Comparison of ENCODE assay signal across 19 mouse cellular contexts in the genomic region with DNA sequence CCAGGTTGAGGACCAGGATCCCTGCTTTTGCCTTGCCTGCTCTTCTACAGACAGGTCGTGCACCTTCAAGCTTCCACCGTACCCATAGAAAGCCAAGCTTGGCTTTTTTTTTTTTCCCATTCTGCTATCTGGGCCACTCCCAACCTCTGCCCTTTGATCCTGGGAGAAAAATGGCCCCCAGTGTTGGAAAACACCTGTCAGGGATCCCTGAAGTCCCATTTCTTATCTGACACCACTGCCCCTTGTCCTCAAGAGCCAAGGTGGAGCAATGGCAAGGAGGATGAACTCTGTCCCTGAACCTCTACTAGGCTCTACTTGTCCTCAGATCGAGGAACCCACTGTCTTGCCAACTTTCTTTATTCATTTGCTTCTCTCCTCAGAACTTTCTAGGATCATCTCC.
"Had no signal": no experiment of that assay in that cellular context is flagged by ENCODE, and none has a peak within 500 bp of the region (broad histone marks: within the 10 kb centered on the region; RNA-seq: fewer than 3 reads in every experiment).

No protein-coding gene starts in this region.

- H3K4me2 ChIP-seq: lung, embryonic 14.5 days; midbrain, embryonic 12.5 days; neural tube, embryonic 13.5 days; neural tube, embryonic 15.5 days; stomach, embryonic 15.5 days had no signal

- DNase-seq: lung, adult 18-20 months; lung, embryonic 14.5 days; lung, postnatal 10 days; lung, postnatal 4 days; midbrain, embryonic 14.5 days; retina, postnatal 1 day; right cerebral cortex, adult 18-20 months; right cerebral cortex, postnatal 25 days; right cerebral cortex, postnatal 4 days; thymus, adult 2 months; thymus, postnatal 25 days; thymus, postnatal 4 days had no signal

- H3K27me3 ChIP-seq: midbrain, embryonic 12.5 days; neural tube, embryonic 13.5 days; neural tube, embryonic 15.5 days; stomach, embryonic 15.5 days had no signal

- H3K9me3 ChIP-seq: midbrain, embryonic 10.5 days; midbrain, embryonic 12.5 days; neural tube, embryonic 13.5 days; neural tube, embryonic 15.5 days; stomach, embryonic 15.5 days had no signal

- H3K4me1 ChIP-seq: midbrain, embryonic 12.5 days; neural tube, embryonic 13.5 days; neural tube, embryonic 15.5 days had no signal

- H3K9ac ChIP-seq: lung, embryonic 14.5 days; midbrain, embryonic 12.5 days; neural tube, embryonic 13.5 days; neural tube, embryonic 15.5 days; stomach, embryonic 15.5 days had no signal

- H3K4me3 ChIP-seq: midbrain, embryonic 10.5 days; midbrain, embryonic 12.5 days; myocyte; neural tube, embryonic 13.5 days; neural tube, embryonic 15.5 days; stomach, embryonic 15.5 days had no signal

- H3K36me3 ChIP-seq: midbrain, embryonic 10.5 days; midbrain, embryonic 12.5 days; neural tube, embryonic 13.5 days; neural tube, embryonic 15.5 days; stomach, embryonic 15.5 days had no signal

- ATAC-seq: midbrain, embryonic 16.5 days had no signal

- H3K27ac ChIP-seq: midbrain, embryonic 10.5 days; midbrain, embryonic 12.5 days; neural tube, embryonic 13.5 days; neural tube, embryonic 15.5 days; stomach, embryonic 15.5 days had no signal
